Mouse (Mus musculus) frontal cortex, postnatal 25 days (tissue): Measurements from ENCODE around the gene Clybl.

ENCODE experiments used
- DNase-seq, 2 experiments: peaks; one replicate each; pipeline ENCODE4 v3.0.0; 2022; ENCODE audit warnings: low spot score in 2 of 2

Gene Clybl

DNA sequence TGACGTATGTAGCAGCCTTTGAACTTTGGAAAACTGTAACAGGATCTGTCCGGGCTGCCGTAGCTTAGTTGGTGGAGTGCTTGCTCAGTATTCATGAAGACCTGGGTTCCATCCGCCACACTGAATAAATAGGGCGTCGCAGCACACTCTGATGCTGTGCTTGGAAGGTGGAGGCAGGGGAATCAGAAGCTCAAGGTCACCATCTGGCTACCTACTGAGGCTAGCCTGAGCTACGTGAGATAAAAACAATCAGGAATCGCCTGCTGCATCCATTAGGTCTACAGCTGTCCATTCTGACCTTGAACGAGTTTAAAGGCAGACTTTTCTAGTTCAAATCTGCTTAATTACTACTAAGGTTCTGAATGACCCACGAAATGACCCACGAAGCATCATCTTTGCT is 118.8 kb downstream of the Clybl start:
- no peak for DNase-seq

DNA sequence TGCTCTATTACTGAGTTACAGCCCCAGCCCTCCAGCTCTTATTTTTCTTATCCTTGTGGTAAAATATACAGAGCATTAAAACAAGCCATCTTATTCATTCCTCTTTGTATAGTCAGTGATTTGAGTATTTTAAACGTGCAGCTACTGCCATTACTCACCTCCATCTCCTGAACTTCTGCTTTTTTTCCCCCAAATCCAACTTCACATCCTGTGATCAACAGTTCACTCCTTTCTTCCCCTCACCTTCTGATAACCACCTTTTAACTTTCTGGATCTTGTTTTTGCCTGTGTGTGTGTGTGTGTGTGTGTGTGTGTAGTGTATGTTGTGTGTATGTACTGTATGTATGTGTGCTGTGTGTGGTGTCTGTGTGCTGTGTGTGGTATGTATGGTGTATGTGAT is 122.3 kb downstream of the Clybl start:
- no peak for DNase-seq

- DNase-seq, result no peak
Measured at GRCm38 (mm10) chr14:122305132-122305531, 123.6 kb downstream of the Clybl start.

- no peak for DNase-seq
Measured at GRCm38 (mm10) chr14:122312415-122312814, 130.9 kb downstream of the Clybl start.

DNA sequence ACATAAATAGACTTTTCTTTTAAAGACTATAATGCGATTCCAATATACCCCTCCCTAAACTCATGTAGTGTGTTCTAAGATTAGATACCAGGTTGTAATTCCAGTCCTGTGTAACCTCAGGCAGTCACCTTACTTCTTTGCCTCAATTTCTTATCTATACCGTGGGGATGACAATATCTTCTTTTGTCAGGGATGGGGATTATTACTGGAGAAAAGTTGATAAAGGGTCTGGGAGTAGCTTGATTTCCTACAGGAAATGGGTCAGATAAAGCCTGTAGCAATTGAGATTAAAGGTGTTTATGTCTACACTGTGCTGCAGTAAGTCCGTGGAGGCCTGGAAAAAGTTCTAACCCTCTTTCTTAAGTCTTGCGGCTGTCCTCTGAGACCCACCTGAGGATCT is 131.8 kb downstream of the Clybl start:
- DNase-seq, result no peak

GRCm38 (mm10) chr14:122315743-122316142 is 134.2 kb downstream of the Clybl start:
- no peak for DNase-seq

- no peak for DNase-seq
Measured at GRCm38 (mm10) chr14:122322136-122322535, 140.6 kb downstream of the Clybl start.

DNA sequence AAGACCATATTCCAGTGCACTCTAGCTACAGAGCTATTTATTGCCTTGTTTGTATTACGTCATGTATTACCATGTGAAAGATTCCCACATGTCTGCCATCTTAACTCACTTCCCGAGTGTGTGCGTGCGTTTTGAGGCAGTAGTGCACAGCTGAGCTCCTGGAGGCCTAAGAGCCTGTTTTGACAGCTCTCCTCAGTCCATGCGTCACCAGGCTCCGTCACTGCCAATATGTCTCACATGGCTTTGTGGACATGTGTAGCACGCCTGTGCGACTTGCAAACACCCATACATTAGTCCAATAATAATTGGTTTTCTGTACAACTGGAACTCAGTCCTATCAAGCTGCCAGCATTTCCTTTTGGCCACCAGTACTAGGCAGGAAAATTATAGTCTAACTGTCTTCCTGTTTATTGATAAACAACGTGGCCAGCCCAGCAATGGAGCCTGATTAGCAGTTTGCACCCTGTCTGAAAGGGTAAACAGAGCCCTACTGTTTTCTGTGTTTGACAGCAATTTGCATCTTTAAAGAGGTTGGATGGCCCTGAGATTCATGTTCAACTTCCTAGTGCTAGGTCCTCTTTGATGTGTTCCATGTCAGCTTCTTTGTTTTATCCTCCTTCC is 142.4 kb downstream of the Clybl start:
- DNase-seq, result no peak

DNA sequence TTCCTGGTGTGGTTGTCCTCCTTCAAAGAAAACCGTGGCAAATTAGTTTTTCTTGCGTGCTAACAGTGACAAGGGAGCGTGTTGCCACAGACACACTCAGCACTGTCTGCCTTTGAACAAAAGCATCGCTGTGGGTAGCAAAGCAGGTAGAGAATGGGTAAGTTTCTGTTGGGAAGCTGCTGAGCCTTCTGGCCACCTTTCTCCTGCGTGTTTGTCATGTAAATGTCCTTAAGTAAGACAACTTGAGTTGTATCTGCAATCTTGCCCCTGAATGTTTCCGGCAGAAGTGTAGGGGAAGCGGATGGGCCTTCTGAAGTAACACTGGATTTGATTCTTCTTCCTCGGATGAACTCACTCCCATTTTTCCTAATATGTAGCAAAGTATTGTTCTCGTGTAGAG is 148.6 kb downstream of the Clybl start:
- no peak for DNase-seq

GRCm38 (mm10) chr14:122330716-122331115 is 149.2 kb downstream of the Clybl start:
- DNase-seq, result no peak

GRCm38 (mm10) chr14:122331635-122332460 is 150.3 kb downstream of the Clybl start:
- DNase-seq, result no peak

- DNase-seq, result no peak
Measured at GRCm38 (mm10) chr14:122336957-122337356, 155.5 kb downstream of the Clybl start.

DNA sequence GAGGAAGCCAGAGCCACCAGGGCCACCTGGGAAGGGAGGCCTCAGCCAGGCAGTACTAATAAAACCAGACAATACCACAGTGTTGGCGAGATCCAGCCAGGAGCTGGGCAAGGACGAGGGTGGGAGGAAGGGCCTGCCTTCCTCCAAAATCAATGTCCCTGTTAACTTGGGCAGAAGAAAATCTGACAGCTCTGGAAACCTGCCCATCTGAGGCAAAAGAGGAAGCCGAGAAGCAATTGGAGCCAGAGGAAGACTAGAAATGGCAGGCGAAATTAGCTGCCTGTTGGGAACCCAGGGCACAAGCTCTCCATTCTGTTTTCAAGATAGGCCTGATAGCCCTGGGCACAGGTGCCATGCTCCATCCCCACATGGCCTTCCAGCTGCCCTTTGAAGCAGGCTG is 157.3 kb downstream of the Clybl start:
- DNase-seq, result no peak

GRCm38 (mm10) chr14:122340141-122340540 is 158.6 kb downstream of the Clybl start:
- no peak for DNase-seq

- DNase-seq, result no peak
Measured at GRCm38 (mm10) chr14:122341591-122342360, 160.3 kb downstream of the Clybl start.

GRCm38 (mm10) chr14:122344272-122345224 is 163.0 kb downstream of the Clybl start:
- no peak for DNase-seq

- no peak for DNase-seq
Measured at GRCm38 (mm10) chr14:122348069-122348468, 166.6 kb downstream of the Clybl start.

DNA sequence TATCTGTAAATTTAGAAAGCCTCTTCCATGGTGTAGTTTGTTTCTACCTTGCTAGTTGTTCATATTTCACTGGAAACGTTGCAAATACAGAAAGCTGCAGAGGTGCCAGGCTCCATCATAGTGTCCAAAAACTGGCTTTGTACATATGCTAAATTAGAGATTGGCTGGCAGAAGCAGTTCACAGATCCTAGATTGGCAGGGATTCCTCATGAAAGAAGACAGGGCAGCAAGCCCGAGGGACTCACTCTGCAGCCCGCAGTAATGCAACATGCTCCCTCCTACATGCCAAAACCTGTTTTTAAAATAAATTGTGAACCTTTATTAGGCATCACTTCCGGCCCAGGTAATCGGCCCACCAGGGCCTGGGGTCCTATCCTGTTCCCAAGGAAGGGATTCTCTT is 167.8 kb downstream of the Clybl start:
- no peak for DNase-seq

DNA sequence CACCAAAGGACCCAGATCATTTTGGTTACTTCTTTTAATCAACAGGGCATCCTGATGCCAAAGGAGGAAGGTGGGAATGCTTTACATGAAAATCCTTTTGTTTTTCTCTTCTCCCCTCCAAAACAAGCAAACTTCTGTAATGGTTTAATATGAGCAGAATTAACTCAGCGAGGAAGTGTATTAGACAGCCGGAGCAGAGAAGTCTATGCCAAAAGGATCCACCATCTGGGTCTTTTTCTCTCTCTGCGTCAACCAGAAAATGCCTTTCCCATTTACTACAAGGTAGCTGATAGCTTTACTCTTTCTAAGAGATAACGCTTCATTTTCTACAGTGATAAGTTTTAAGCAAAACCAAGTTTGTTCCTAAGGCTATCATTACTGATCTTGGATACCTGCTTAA is 168.3 kb downstream of the Clybl start:
- DNase-seq, result no peak

DNA sequence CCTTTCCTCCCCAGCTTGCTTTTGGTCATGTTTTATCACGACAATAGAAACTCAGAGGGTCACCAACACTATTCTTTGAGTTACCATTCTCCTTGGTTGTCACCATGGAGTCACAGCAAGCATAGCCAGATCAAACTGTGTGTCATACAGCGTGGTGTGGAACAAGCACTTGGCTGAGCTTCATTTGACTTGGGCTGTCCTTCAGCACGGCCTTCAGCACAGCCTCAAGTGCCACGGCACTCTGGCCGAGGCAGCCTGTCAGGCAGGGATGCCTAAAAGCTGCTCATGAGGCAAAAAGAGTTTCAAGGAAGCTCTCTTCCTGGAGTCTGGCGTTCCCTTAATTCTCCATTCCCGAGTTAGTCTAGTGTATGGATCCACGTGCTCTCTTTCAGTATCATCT is 169.3 kb downstream of the Clybl start:
- DNase-seq, result no peak

DNA sequence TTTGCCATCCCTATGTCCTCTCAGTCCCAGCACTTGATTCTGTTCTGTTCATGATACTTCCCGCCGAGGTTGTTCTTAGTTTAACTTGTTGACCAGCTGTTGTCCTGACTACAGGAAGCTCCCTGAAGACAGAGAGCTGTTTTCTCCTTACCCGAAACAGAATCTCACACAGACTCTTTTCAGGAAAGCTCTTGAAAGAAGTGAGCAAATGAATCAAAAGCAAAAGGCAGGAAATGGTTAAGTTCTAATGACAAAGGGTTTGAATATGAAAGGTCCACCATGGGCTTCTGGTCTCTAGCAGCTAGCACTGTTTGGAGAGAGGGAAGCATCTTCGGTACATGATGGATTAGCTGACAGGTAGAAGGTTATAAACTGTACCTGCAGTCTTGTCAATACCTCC is 175.8 kb downstream of the Clybl start:
- no peak for DNase-seq

- DNase-seq, result no peak
Measured at GRCm38 (mm10) chr14:122358592-122358991, 177.1 kb downstream of the Clybl start.
